Mouse (Mus musculus): Measurements from ENCODE around the gene Rbfox1. TPM values are rescaled to one million over a fixed set of nuclear protein-coding genes. Genes with fewer than 3 reads are reported as not detected.

Gene Rbfox1
- polyA plus RNA-seq, 1 experiment from 2014 or later, result 4.7 TPM

- no peak for ATAC-seq (ENCODE audit: insufficient number of reproducible peaks, insufficient read depth, low FRiP score, low read depth)
- H3K4me1 ChIP-seq (ENCODE audit: control insufficient read depth in 2 of 2, insufficient read depth in 2 of 2, low read length in 2 of 2), result no peaks in the 10 kb centered on the region
- no peaks in the 10 kb centered on the region for H3K27me3 ChIP-seq (ENCODE audit: control insufficient read depth, insufficient read depth, low read length)
- no peak overlapping the region for H3K4me3 ChIP-seq (ENCODE audit: control insufficient read depth in 1 of 2, insufficient read depth in 1 of 2, low read depth in 1 of 2, low read length in 2 of 2)
- H3K9ac ChIP-seq (ENCODE audit: low read length), result no peak overlapping the region
- H3K4me2 ChIP-seq (ENCODE audit: low read length), result no peak overlapping the region
- H3K27ac ChIP-seq (replicated peaks in 1 of 2; ENCODE audit: control insufficient read depth in 1 of 2, insufficient read depth in 1 of 2, low read depth in 2 of 2, low read length in 2 of 2), result no peak overlapping the region
- no peaks in the 10 kb centered on the region for H3K9me3 ChIP-seq (ENCODE audit: control insufficient read depth, low read length)
- H3K36me3 ChIP-seq (ENCODE audit: control insufficient read depth, insufficient read depth, low read length), result no peaks in the 10 kb centered on the region
- no CpG with 5 or more reads among the region's 1 CpGs for WGBS
Observed at GRCm38 (mm10) chr16:6119472-6119871, 234.3 kb downstream of the Rbfox1 start.

- H3K4me1 ChIP-seq (ENCODE audit: control insufficient read depth in 2 of 2, insufficient read depth in 2 of 2, low read length in 2 of 2), result no peaks in the 10 kb centered on the region
- no peak overlapping the region for H3K4me2 ChIP-seq (ENCODE audit: low read length)
- H3K27ac ChIP-seq (replicated peaks in 1 of 2; ENCODE audit: control insufficient read depth in 1 of 2, insufficient read depth in 1 of 2, low read depth in 2 of 2, low read length in 2 of 2), result no peak overlapping the region
Observed at GRCm38 (mm10) chr16:6121232-6121631, 236.1 kb downstream of the Rbfox1 start.

GRCm38 (mm10) chr16:6122859-6123258 is 237.7 kb downstream of the Rbfox1 start:
- Histone ChIP-seq H3K9ac (ENCODE audit: low read length) (no peak overlapping the region), H3K27ac (replicated peaks in 1 of 2; ENCODE audit: control insufficient read depth in 1 of 2, insufficient read depth in 1 of 2, low read depth in 2 of 2, low read length in 2 of 2) (no peak overlapping the region), H3K4me1 (ENCODE audit: control insufficient read depth in 2 of 2, insufficient read depth in 2 of 2, low read length in 2 of 2) (no peaks in the 10 kb centered on the region), H3K4me2 (ENCODE audit: low read length) (no peak overlapping the region), H3K9me3 (ENCODE audit: control insufficient read depth, low read length) (no peaks in the 10 kb centered on the region), H3K4me3 (ENCODE audit: control insufficient read depth in 1 of 2, insufficient read depth in 1 of 2, low read depth in 1 of 2, low read length in 2 of 2) (no peak overlapping the region), H3K27me3 (ENCODE audit: control insufficient read depth, insufficient read depth, low read length) (no peaks in the 10 kb centered on the region), H3K36me3 (ENCODE audit: control insufficient read depth, insufficient read depth, low read length) (no peaks in the 10 kb centered on the region)
- WGBS, result no CpG with 5 or more reads among the region's 22 CpGs
- no peak for ATAC-seq (ENCODE audit: insufficient number of reproducible peaks, insufficient read depth, low FRiP score, low read depth)

More at GRCm38 (mm10) chr16:6121232-6121631, 236.1 kb downstream of the Rbfox1 start:
- Histone ChIP-seq H3K27me3 (ENCODE audit: control insufficient read depth, insufficient read depth, low read length) (no peaks in the 10 kb centered on the region), H3K36me3 (ENCODE audit: control insufficient read depth, insufficient read depth, low read length) (no peaks in the 10 kb centered on the region), H3K4me3 (ENCODE audit: control insufficient read depth in 1 of 2, insufficient read depth in 1 of 2, low read depth in 1 of 2, low read length in 2 of 2) (no peak overlapping the region), H3K9ac (ENCODE audit: low read length) (no peak overlapping the region), H3K9me3 (ENCODE audit: control insufficient read depth, low read length) (no peaks in the 10 kb centered on the region)
- no peak for ATAC-seq (ENCODE audit: insufficient number of reproducible peaks, insufficient read depth, low FRiP score, low read depth)
- 90% methylated on average over 4 of the region's 4 CpGs for WGBS

- Histone ChIP-seq H3K4me3 (ENCODE audit: control insufficient read depth in 1 of 2, insufficient read depth in 1 of 2, low read depth in 1 of 2, low read length in 2 of 2) (no peak overlapping the region), H3K27me3 (ENCODE audit: control insufficient read depth, insufficient read depth, low read length) (no peaks in the 10 kb centered on the region), H3K27ac (replicated peaks in 1 of 2; ENCODE audit: control insufficient read depth in 1 of 2, insufficient read depth in 1 of 2, low read depth in 2 of 2, low read length in 2 of 2) (no peak overlapping the region), H3K4me2 (ENCODE audit: low read length) (no peak overlapping the region), H3K9ac (ENCODE audit: low read length) (no peak overlapping the region), H3K36me3 (ENCODE audit: control insufficient read depth, insufficient read depth, low read length) (no peaks in the 10 kb centered on the region), H3K4me1 (ENCODE audit: control insufficient read depth in 2 of 2, insufficient read depth in 2 of 2, low read length in 2 of 2) (no peaks in the 10 kb centered on the region), H3K9me3 (ENCODE audit: control insufficient read depth, low read length) (no peaks in the 10 kb centered on the region)
- ATAC-seq (ENCODE audit: insufficient number of reproducible peaks, insufficient read depth, low FRiP score, low read depth), result no peak
- 75% methylated on average over 2 of the region's 5 CpGs for WGBS
Observed at GRCm38 (mm10) chr16:6128314-6128713, 243.2 kb downstream of the Rbfox1 start.

- H3K4me3 ChIP-seq (ENCODE audit: control insufficient read depth in 1 of 2, insufficient read depth in 1 of 2, low read depth in 1 of 2, low read length in 2 of 2), result no peak overlapping the region
- H3K27ac ChIP-seq (replicated peaks in 1 of 2; ENCODE audit: control insufficient read depth in 1 of 2, insufficient read depth in 1 of 2, low read depth in 2 of 2, low read length in 2 of 2), result no peak overlapping the region
- H3K27me3 ChIP-seq (ENCODE audit: control insufficient read depth, insufficient read depth, low read length), result no peaks in the 10 kb centered on the region
- H3K9ac ChIP-seq (ENCODE audit: low read length), result no peak overlapping the region
- no peak overlapping the region for H3K4me2 ChIP-seq (ENCODE audit: low read length)
- no peak for ATAC-seq (ENCODE audit: insufficient number of reproducible peaks, insufficient read depth, low FRiP score, low read depth)
- no peaks in the 10 kb centered on the region for H3K4me1 ChIP-seq (ENCODE audit: control insufficient read depth in 2 of 2, insufficient read depth in 2 of 2, low read length in 2 of 2)
- 50% methylated on average over 1 of the region's 7 CpGs for WGBS
- no peaks in the 10 kb centered on the region for H3K9me3 ChIP-seq (ENCODE audit: control insufficient read depth, low read length)
- H3K36me3 ChIP-seq (ENCODE audit: control insufficient read depth, insufficient read depth, low read length), result no peaks in the 10 kb centered on the region
Observed at GRCm38 (mm10) chr16:6135016-6135415, 249.9 kb downstream of the Rbfox1 start.

- 91% methylated on average over 1 of the region's 1 CpGs for WGBS
- Histone ChIP-seq H3K27me3 (ENCODE audit: control insufficient read depth, insufficient read depth, low read length) (no peaks in the 10 kb centered on the region), H3K4me2 (ENCODE audit: low read length) (no peak overlapping the region), H3K36me3 (ENCODE audit: control insufficient read depth, insufficient read depth, low read length) (no peaks in the 10 kb centered on the region), H3K9me3 (ENCODE audit: control insufficient read depth, low read length) (no peaks in the 10 kb centered on the region), H3K4me3 (ENCODE audit: control insufficient read depth in 1 of 2, insufficient read depth in 1 of 2, low read depth in 1 of 2, low read length in 2 of 2) (no peak overlapping the region), H3K27ac (replicated peaks in 1 of 2; ENCODE audit: control insufficient read depth in 1 of 2, insufficient read depth in 1 of 2, low read depth in 2 of 2, low read length in 2 of 2) (no peak overlapping the region), H3K9ac (ENCODE audit: low read length) (no peak overlapping the region), H3K4me1 (ENCODE audit: control insufficient read depth in 2 of 2, insufficient read depth in 2 of 2, low read length in 2 of 2) (no peaks in the 10 kb centered on the region)
- no peak for ATAC-seq (ENCODE audit: insufficient number of reproducible peaks, insufficient read depth, low FRiP score, low read depth)
Observed at GRCm38 (mm10) chr16:6139432-6139831, 254.3 kb downstream of the Rbfox1 start.

- Histone ChIP-seq H3K9me3 (ENCODE audit: control insufficient read depth, low read length) (no peaks in the 10 kb centered on the region), H3K4me1 (ENCODE audit: control insufficient read depth in 2 of 2, insufficient read depth in 2 of 2, low read length in 2 of 2) (no peaks in the 10 kb centered on the region), H3K27me3 (ENCODE audit: control insufficient read depth, insufficient read depth, low read length) (no peaks in the 10 kb centered on the region), H3K4me3 (ENCODE audit: control insufficient read depth in 1 of 2, insufficient read depth in 1 of 2, low read depth in 1 of 2, low read length in 2 of 2) (no peak overlapping the region), H3K4me2 (ENCODE audit: low read length) (no peak overlapping the region), H3K9ac (ENCODE audit: low read length) (no peak overlapping the region), H3K27ac (replicated peaks in 1 of 2; ENCODE audit: control insufficient read depth in 1 of 2, insufficient read depth in 1 of 2, low read depth in 2 of 2, low read length in 2 of 2) (no peak overlapping the region), H3K36me3 (ENCODE audit: control insufficient read depth, insufficient read depth, low read length) (no peaks in the 10 kb centered on the region)
- ATAC-seq (ENCODE audit: insufficient number of reproducible peaks, insufficient read depth, low FRiP score, low read depth), result no peak
- 64% methylated on average over 7 of the region's 7 CpGs for WGBS
Observed at GRCm38 (mm10) chr16:6147957-6148356, 262.8 kb downstream of the Rbfox1 start.

GRCm38 (mm10) chr16:6149345-6149744 is 264.2 kb downstream of the Rbfox1 start:
- Histone ChIP-seq H3K27me3 (ENCODE audit: control insufficient read depth, insufficient read depth, low read length) (no peaks in the 10 kb centered on the region), H3K9me3 (ENCODE audit: control insufficient read depth, low read length) (no peaks in the 10 kb centered on the region), H3K4me3 (ENCODE audit: control insufficient read depth in 1 of 2, insufficient read depth in 1 of 2, low read depth in 1 of 2, low read length in 2 of 2) (no peak overlapping the region), H3K36me3 (ENCODE audit: control insufficient read depth, insufficient read depth, low read length) (no peaks in the 10 kb centered on the region), H3K9ac (ENCODE audit: low read length) (no peak overlapping the region), H3K4me1 (ENCODE audit: control insufficient read depth in 2 of 2, insufficient read depth in 2 of 2, low read length in 2 of 2) (no peaks in the 10 kb centered on the region), H3K27ac (replicated peaks in 1 of 2; ENCODE audit: control insufficient read depth in 1 of 2, insufficient read depth in 1 of 2, low read depth in 2 of 2, low read length in 2 of 2) (no peak overlapping the region), H3K4me2 (ENCODE audit: low read length) (no peak overlapping the region)
- no peak for ATAC-seq (ENCODE audit: insufficient number of reproducible peaks, insufficient read depth, low FRiP score, low read depth)
- WGBS, result 65% methylated on average over 4 of the region's 4 CpGs
